Comparison of ENCODE assay signal across 8 mouse cellular contexts in the genomic region with DNA sequence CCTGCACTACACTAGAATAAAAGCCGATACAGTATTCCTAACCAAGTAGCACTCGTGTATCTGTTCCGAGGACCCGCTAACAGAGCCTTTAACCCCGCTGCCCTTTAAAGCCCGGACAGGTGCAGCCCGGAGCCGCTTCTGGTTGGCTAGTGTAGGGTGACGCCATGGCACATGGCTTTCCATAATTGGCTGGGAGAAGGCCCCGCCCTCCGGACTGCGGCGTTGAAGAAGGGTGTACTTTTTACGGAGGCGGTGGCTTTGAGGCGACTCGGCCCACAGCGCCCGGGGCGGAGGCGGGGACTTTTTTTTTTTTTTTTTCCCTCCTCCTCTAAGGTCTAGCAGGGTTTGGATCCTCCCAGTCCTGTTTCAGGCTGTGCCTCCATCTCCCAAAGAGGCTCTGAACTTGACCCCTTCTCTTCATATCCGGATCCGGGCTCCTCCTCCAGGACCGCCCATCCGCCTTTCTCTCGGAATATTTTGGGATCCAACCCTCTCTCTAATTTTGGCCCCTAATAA. TPM values are rescaled to one million over a fixed set of nuclear protein-coding genes. Genes with fewer than 3 reads are reported as not detected.
DNase-seq lines count a peak whose midpoint lies in the region; ATAC-seq lines count a peak whose summit lies in the region.

A gene (plus strand): TSS at position 198 of the 516 bp plus-strand sequence.

- peaks cover 33% of the 10 kb centered on the region for H3K36me3 ChIP-seq in megakaryocyte, embryonic 14.5 days (replicated peaks; ENCODE audit: low read length)

- DNase-seq in adrenal gland, adult 8-10 months = peak; percentile 95
- DNase-seq in embryo, embryonic 11.5 days (ENCODE audit: low read depth, low spot score) = peak; percentile 88
- peak; percentile 96 for DNase-seq in gastrocnemius, postnatal 25 days
- peak; percentile 84 to 95 for DNase-seq in left cerebral cortex, adult 9 months (ENCODE audit: low spot score in 2 of 2)
- peak; percentile 94 to 95 for DNase-seq in right cerebral cortex, adult 2 months (ENCODE audit: low spot score in 2 of 2)
- DNase-seq in urinary bladder, postnatal 10 days (ENCODE audit: low spot score) = peak; percentile 77

- peak within 1 kb of the TSS; percentile 98 for H3K4me3 ChIP-seq in megakaryocyte, embryonic 14.5 days (replicated peaks)

- H3K27me3 ChIP-seq in megakaryocyte, embryonic 14.5 days (replicated peaks) = peaks cover 18% of the 10 kb centered on the region

- H3K4me1 ChIP-seq in megakaryocyte, embryonic 14.5 days = peaks cover 75% of the 10 kb centered on the region

- ATAC-seq in inflammation-experienced regulatory T-cells, adult 6 months = peak; percentile 97

- no peaks in the 10 kb centered on the region for H3K9me3 ChIP-seq in megakaryocyte, embryonic 14.5 days

RNA-seq across cellular contexts. Expression of the gene that starts here (rescaled TPM):
- 10 to 100 TPM; 60.8 to 69.9 (median 67.4) TPM for total RNA-seq in adrenal gland, adult 8-10 months (2022)
- 10 to 100 TPM; 39.3 to 50.6 TPM for total RNA-seq in gastrocnemius, postnatal 25 days (2021)
- 1 to 10 TPM; 6.1 to 9.2 (median 8.1) TPM for polyA plus RNA-seq in inflammation-experienced regulatory T-cells, adult 6 months (2017; shearing (Covaris generic))
- 157 and 220 TPM in 2 replicates for polyA plus RNA-seq in megakaryocyte, embryonic 14.5 days (2012; ENCODE audit: insufficient read depth, low replicate concordance)

Comparison
In these comparisons a context has a peak if more than half of its experiments do, and no peak if none do; other contexts are left out.
1. Peak in every context shown above with its lines: DNase-seq, ATAC-seq and H3K4me3 ChIP-seq.
2. RNA of the gene that starts here (polyA plus RNA-seq): 157 to 220 TPM in megakaryocyte, embryonic 14.5 days; 6.1 to 9.2 TPM in inflammation-experienced regulatory T-cells, adult 6 months; every median in the first group is over 10 times any median in the second.